Mouse (Mus musculus): Measurements from ENCODE around the gene Dpf2. TPM values are rescaled to one million over a fixed set of nuclear protein-coding genes. Genes with fewer than 3 reads are reported as not detected.
A peak's percentile ranks its signal among the peaks of the same experiment; 100 is the strongest.

Dpf2 gene
- total and polyA plus RNA-seq, 3 experiments = 25.0 to 115 (median 36.7) TPM

DNA sequence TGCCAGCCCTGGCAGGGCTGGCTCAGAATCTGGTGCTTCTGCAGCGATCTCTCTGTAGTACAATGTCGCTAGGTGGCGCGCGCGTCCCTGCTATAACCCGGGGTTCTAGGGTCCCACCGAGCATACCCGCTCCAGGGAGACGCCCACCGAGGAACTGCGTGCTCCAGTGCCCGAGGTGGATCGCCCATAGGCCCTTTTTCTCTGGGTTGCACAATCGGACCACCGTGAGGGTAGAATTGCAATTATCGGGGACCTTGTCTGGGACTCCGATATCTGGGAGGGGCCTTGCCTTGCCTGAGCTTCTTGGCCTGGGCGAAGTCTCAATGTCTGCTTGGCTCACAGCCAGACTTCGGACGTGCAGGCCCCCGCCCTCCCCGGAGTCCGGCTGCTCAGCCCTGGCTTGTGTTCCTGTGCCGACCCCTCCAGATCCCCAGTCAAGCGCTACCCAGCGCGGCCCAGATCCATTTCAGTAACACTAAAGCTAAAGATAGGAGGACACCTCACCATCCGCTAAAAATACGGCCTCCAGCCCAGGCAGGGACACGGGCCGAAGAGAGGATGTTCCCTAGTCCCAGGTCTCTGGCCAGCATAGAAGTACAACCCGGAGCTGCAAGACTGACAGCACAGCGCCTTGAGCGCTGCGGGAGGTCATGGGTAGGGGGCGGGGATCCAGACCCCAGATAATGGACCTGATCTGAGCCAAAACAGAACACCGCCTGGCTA lies 11.3 kb upstream of the Dpf2 start:
- Histone ChIP-seq H3K27ac (ENCODE audit: insufficient read depth, low read depth) (no peak overlapping the region), H3K79me2 (replicated peaks; ENCODE audit: control insufficient read depth, extremely low read depth, insufficient read depth, poor library complexity, severe bottlenecking) (no peaks in the 10 kb centered on the region), H3K4me1 (ENCODE audit: control insufficient read depth in 1 of 2, insufficient read depth in 2 of 2) (peaks cover 5 to 28% of the 10 kb centered on the region in 2 experiments; a peak in 2 of 4 replicates), H3K27me3 (replicated peaks) (peaks cover 7% of the 10 kb centered on the region), H3K9me3 (replicated peaks; ENCODE audit: low read length) (no peaks in the 10 kb centered on the region), H3K4me3 (replicated peaks in 1 of 3; ENCODE audit: low read depth in 2 of 3, low read length in 2 of 3, poor library complexity in 1 of 3) (peak overlapping the region; percentile 46 to 54 (median 48)), H3K9ac (ENCODE audit: insufficient read depth, low read depth) (peak overlapping the region; percentile 16; the same call in 1 of the 2 replicates), H3K36me3 (replicated peaks in 1 of 2; ENCODE audit: control insufficient read depth in 1 of 2, insufficient read depth in 1 of 2, low read length in 1 of 2) (peaks cover 0 to under 1% of the 10 kb centered on the region in 2 experiments), H3K4me2 (ENCODE audit: insufficient read depth, low read depth, poor library complexity, severe bottlenecking) (peak overlapping the region; percentile 72)
- TF ChIP-seq ZMIZ1 (IDR thresholded peaks at IDR 0.05; ENCODE audit: low read depth, low read length) (no peak), KAT2A (IDR thresholded peaks at IDR 0.05; ENCODE audit: insufficient replicate concordance, low read length) (no peak), NRF1 (IDR thresholded peaks at IDR 0.05; ENCODE audit: low read depth, low read length) (no peak), MAZ (IDR thresholded peaks at IDR 0.05; ENCODE audit: low read depth, low read length) (peak; percentile 61), ZKSCAN1 (IDR thresholded peaks at IDR 0.05; ENCODE audit: borderline replicate concordance, low read depth, low read length) (no peak), USF2 (conservative IDR thresholded peaks at IDR 0.05; ENCODE audit: low read depth, low read length) (no peak), TCF12 (IDR thresholded peaks at IDR 0.05; ENCODE audit: low read depth, low read length) (peak; percentile 44; the same call in 1 of the 2 replicates), E2F4 (IDR thresholded peaks at IDR 0.05; ENCODE audit: insufficient replicate concordance, low read depth, low read length) (no peak), BHLHE40 (IDR thresholded peaks at IDR 0.05; ENCODE audit: low read depth, low read length) (no peak), EP300 (IDR thresholded peaks at IDR 0.05; ENCODE audit: low read length) (no peak), MAX (IDR thresholded peaks at IDR 0.05; ENCODE audit: low read length) (no peak), SMC3 (IDR thresholded peaks at IDR 0.05; ENCODE audit: low read depth, low read length) (peak; percentile 85), CHD1 (IDR thresholded peaks at IDR 0.05; ENCODE audit: low read depth, low read length) (no peak), ZNF384 (IDR thresholded peaks at IDR 0.05; ENCODE audit: low read depth, low read length) (no peak), POLR2A (IDR thresholded peaks at IDR 0.05; ENCODE audit: low read depth, low read length) (no peak), CTCF (conservative IDR thresholded peaks at IDR 0.05 in 1 of 2, IDR thresholded peaks at IDR 0.05 in 1 of 2; ENCODE audit: low read depth in 2 of 2, low read length in 2 of 2) (peak; percentile 14 to 93; a peak in 2 of 4 replicates), JUN (IDR thresholded peaks at IDR 0.05; ENCODE audit: insufficient read depth, low read depth, low read length) (no peak), NELFE (IDR thresholded peaks at IDR 0.05; ENCODE audit: low read depth, low read length) (peak; percentile 51; the same call in 1 of the 2 replicates), SIN3A (IDR thresholded peaks at IDR 0.05; ENCODE audit: low read length) (peak; percentile 68), JUND (conservative IDR thresholded peaks at IDR 0.05; ENCODE audit: low read depth, low read length) (no peak), PAX5 (IDR thresholded peaks at IDR 0.05; ENCODE audit: low read length) (no peak), RCOR1 (conservative IDR thresholded peaks at IDR 0.05; ENCODE audit: low read depth, low read length) (no peak), RAD21 (IDR thresholded peaks at IDR 0.05; ENCODE audit: low read depth, low read length) (peak; percentile 83), MYC (IDR thresholded peaks at IDR 0.05; ENCODE audit: low read depth, low read length) (0 out of 2 replicates have a peak, but pooled peaks have one; percentile 10), ELF1 (IDR thresholded peaks at IDR 0.05; ENCODE audit: low read depth, low read length) (no peak), POLR2AphosphoS2 (IDR thresholded peaks at IDR 0.05; ENCODE audit: low read depth, low read length) (no peak), MAFK (IDR thresholded peaks at IDR 0.05; ENCODE audit: insufficient replicate concordance, low read length) (no peak), TBP (conservative IDR thresholded peaks at IDR 0.05; ENCODE audit: low read depth, low read length) (no peak), USF1 (IDR thresholded peaks at IDR 0.05; ENCODE audit: low read depth, low read length) (no peak), MEF2A (IDR thresholded peaks at IDR 0.05; ENCODE audit: borderline replicate concordance, low read depth, low read length) (0 out of 2 replicates have a peak, but pooled peaks have one; percentile 28), IRF4 (IDR thresholded peaks at IDR 0.05; ENCODE audit: low read depth, low read length) (peak; percentile 45; the same call in 1 of the 2 replicates), ZC3H11A (IDR thresholded peaks at IDR 0.05; ENCODE audit: low read depth, low read length) (no peak), HCFC1 (IDR thresholded peaks at IDR 0.05; ENCODE audit: low read depth, low read length) (no peak), MXI1 (IDR thresholded peaks at IDR 0.05; ENCODE audit: low read depth, low read length) (peak; percentile 75), CHD2 (IDR thresholded peaks at IDR 0.05; ENCODE audit: low read length) (0 out of 2 replicates have a peak, but pooled peaks have one; percentile 25), UBTF (IDR thresholded peaks at IDR 0.05; ENCODE audit: low read depth, low read length) (no peak), GABPA (IDR thresholded peaks at IDR 0.05; ENCODE audit: insufficient replicate concordance, low read depth, low read length) (no peak), ETS1 (conservative IDR thresholded peaks at IDR 0.05; ENCODE audit: low read depth, low read length) (no peak)
- peak; percentile 84 for DNase-seq (ENCODE audit: extremely low read depth)
- dilution Hi-C loops (cut with MboI; ENCODE audit: extremely low pct_ligation_motif_present, extremely low pct_unique_long_range_greater_than_20kb, low sequenced_read_pairs) (no loop called here), in situ Hi-C loops (cut with MboI; ENCODE audit: low pct_ligation_motif_present, low pct_unique_long_range_greater_than_20kb, low sequenced_read_pairs) (loop anchor here (5.0 kb wide), 2 partner anchors 38 to 93 kb away; partner anchors contain the start of genes Capn1 and Pola2)

All from CH12.LX (cell line).